Mouse (Mus musculus) midbrain, postnatal 0 days (tissue): ENCODE results near the gene Tnpo3. TPM values are rescaled to one million over a fixed set of nuclear protein-coding genes. Genes with fewer than 3 reads are reported as not detected.
"Not testable (repeated sequence)": the region's sequence is repeated elsewhere in the genome, so short reads cannot be mapped to it uniquely, and the experiment has no call there.

Experiments used
- ATAC-seq: fragments of 200-750 bp; cut with Nextera tagmentation; 2 replicates; pipeline ENCODE4 v1.8.0; 2017; ENCODE audit warnings: moderate number of reproducible peaks, mild to moderate bottlenecking, moderate TSS enrichment, moderate library complexity; ENCODE audit not compliant: low FRiP score
- DNase-seq: peaks from one replicate; pipeline ENCODE4 v3.0.0-alpha.2; 2015; ENCODE audit warnings: low spot score
- H3K27ac ChIP-seq: fragments of 300-500 bp; sonication (generic); 2 replicates; pipeline ENCODE4 v1.5.1; 2014; ENCODE audit warnings: low read depth, mild to moderate bottlenecking, low read length, mixed read lengths
- H3K27me3 ChIP-seq: fragments of 300-500 bp; sonication (generic); 2 replicates; pipeline ENCODE4 v1.6.1; 2014; ENCODE audit warnings: low read length, control low read depth, mixed read lengths; ENCODE audit not compliant: insufficient read depth
- H3K36me3 ChIP-seq: fragments of 300-500 bp; sonication (generic); 2 replicates; pipeline ENCODE4 v1.6.1; 2014; ENCODE audit warnings: low read length, control low read depth, mixed read lengths; ENCODE audit not compliant: insufficient read depth
- H3K4me1 ChIP-seq: fragments of 300-500 bp; sonication (generic); 2 replicates; pipeline ENCODE4 v1.6.1; 2014; ENCODE audit warnings: mild to moderate bottlenecking, control low read depth, antibody characterized with exemption, low read length, mixed read lengths; ENCODE audit not compliant: insufficient read depth
- H3K4me2 ChIP-seq: fragments of 300-500 bp; sonication (generic); 2 replicates; pipeline ENCODE4 v1.6.1; 2014; ENCODE audit warnings: low read depth, mild to moderate bottlenecking, low read length, mixed read lengths; ENCODE audit not compliant: poor library complexity, severe bottlenecking
- H3K4me3 ChIP-seq: fragments of 300-500 bp; sonication (generic); 2 replicates; pipeline ENCODE4 v1.5.1; 2014; ENCODE audit warnings: low read depth, mild to moderate bottlenecking, low read length, moderate library complexity
- H3K9ac ChIP-seq: fragments of 300-500 bp; sonication (generic); replicated peaks from 2 replicates; pipeline ENCODE4 v1.6.1; 2014; ENCODE audit warnings: mild to moderate bottlenecking, low read length, moderate library complexity, mixed read lengths; ENCODE audit not compliant: poor library complexity, severe bottlenecking
- H3K9me3 ChIP-seq: fragments of 300-500 bp; sonication (generic); 2 replicates; pipeline ENCODE4 v1.6.1; 2016; ENCODE audit warnings: low read length, control low read depth
- CTCF ChIP-seq: IDR thresholded peaks from 2 replicates; pipeline ENCODE4 v1.5.1; 2016; ENCODE audit warnings: antibody characterized with exemption, mild to moderate bottlenecking
- WGBS: fragments of 180-500 bp; shearing (Covaris S2); extraction: QIAGEN DNeasy Blood & Tissue Kit; methylation state at CpG from one replicate; pipeline ENCODE4 v1.1.7; 2014; 5-methylcytosine and 5-hydroxymethylcytosine counted together
- polyA plus RNA-seq: library from polyadenylated mRNA; unstranded; fragments of >200 nt; fragmentation: Nextera tagmentation; extraction: Ambion mirVana; gene quantifications from 2 replicates; pipeline ENCODE4 v1.2.1, GENCODE M21; 2015
- total RNA-seq: library from RNA; depleted of rRNA; stranded (reverse); fragments of >200 nt; gene quantifications from 2 replicates; pipeline ENCODE4 v1.2.3, GENCODE M21; 2014

Gene Tnpo3
- total and polyA plus RNA-seq, 2 experiments from 2014 or later: 57.9 to 72.6 TPM

GRCm38 (mm10) chr6:29581202-29581601 lies 28.5 kb downstream of the Tnpo3 start:
- Histone ChIP-seq H3K4me2 (no peak overlapping the region), H3K4me1 (no peaks in the 10 kb centered on the region), H3K9ac (no peak overlapping the region), H3K27ac (no peak overlapping the region), H3K27me3 (no peaks in the 10 kb centered on the region), H3K9me3 (no peaks in the 10 kb centered on the region), H3K4me3 (no peak overlapping the region), H3K36me3 (peaks cover 40% of the 10 kb centered on the region)
- ATAC-seq (no peak), DNase-seq (no peak)
- WGBS: 96% methylated on average over 3 of the region's 3 CpGs
- no peak for TF ChIP-seq CTCF

- Histone ChIP-seq H3K4me2 (no peak overlapping the region), H3K4me1 (no peaks in the 10 kb centered on the region), H3K27me3 (no peaks in the 10 kb centered on the region), H3K9ac (no peak overlapping the region), H3K36me3 (peaks cover 42% of the 10 kb centered on the region), H3K9me3 (no peaks in the 10 kb centered on the region), H3K4me3 (no peak overlapping the region), H3K27ac (no peak overlapping the region)
- WGBS: 100% methylated on average over 1 of the region's 1 CpGs
- no peak for TF ChIP-seq CTCF
- DNase-seq (no peak), ATAC-seq (no peak)
Observed at GRCm38 (mm10) chr6:29580770-29581169, 28.9 kb downstream of the Tnpo3 start.

- ATAC-seq, H3K27ac ChIP-seq, H3K9me3 ChIP-seq, H3K9ac ChIP-seq, H3K4me1 ChIP-seq, H3K4me2 ChIP-seq, DNase-seq, H3K27me3 ChIP-seq, H3K4me3 ChIP-seq: not testable (repeated sequence)
- peaks cover 44% of the 10 kb centered on the region; the same call in 1 of the 2 replicates for H3K36me3 ChIP-seq
- TF ChIP-seq CTCF: peak; percentile 20; the same call in 1 of the 2 replicates
- WGBS: 96% methylated on average over 3 of the region's 3 CpGs
Observed at GRCm38 (mm10) chr6:29576388-29576787, 33.3 kb downstream of the Tnpo3 start.

- no peak overlapping the region for H3K27ac ChIP-seq
- DNase-seq (no peak), ATAC-seq (no peak)
- H3K9me3 ChIP-seq: no peaks in the 10 kb centered on the region
- 94% methylated on average over 2 of the region's 2 CpGs for whole genome bisulfite sequencing
- H3K27me3 ChIP-seq: no peaks in the 10 kb centered on the region
- no peak overlapping the region for H3K4me3 ChIP-seq
- H3K4me1 ChIP-seq: no peaks in the 10 kb centered on the region
- no peak for TF ChIP-seq CTCF
- H3K36me3 ChIP-seq: peaks cover 56% of the 10 kb centered on the region
- no peak overlapping the region for H3K4me2 ChIP-seq
- no peak overlapping the region for H3K9ac ChIP-seq
Observed at GRCm38 (mm10) chr6:29557112-29557511, 52.6 kb downstream of the Tnpo3 start.

- peaks cover 53% of the 10 kb centered on the region for H3K36me3 ChIP-seq
- H3K4me1 ChIP-seq: no peaks in the 10 kb centered on the region
Observed at GRCm38 (mm10) chr6:29552526-29552925, 57.2 kb downstream of the Tnpo3 start.

GRCm38 (mm10) chr6:29548086-29548485 lies 61.6 kb downstream of the Tnpo3 start:
- H3K27ac ChIP-seq: no peak overlapping the region
- no peak overlapping the region for H3K4me3 ChIP-seq
- H3K4me1 ChIP-seq: no peaks in the 10 kb centered on the region
- no peak overlapping the region for H3K9ac ChIP-seq
- ATAC-seq (no peak), DNase-seq (no peak)
- H3K9me3 ChIP-seq: no peaks in the 10 kb centered on the region
- H3K4me2 ChIP-seq: no peak overlapping the region
- 100% methylated on average over 1 of the region's 1 CpGs for WGBS
- no peak for TF ChIP-seq CTCF
- H3K36me3 ChIP-seq: peaks cover 57% of the 10 kb centered on the region
- H3K27me3 ChIP-seq: no peaks in the 10 kb centered on the region

More at GRCm38 (mm10) chr6:29552526-29552925, 57.2 kb downstream of the Tnpo3 start:
- Histone ChIP-seq H3K4me3 (no peak overlapping the region), H3K4me2 (no peak overlapping the region), H3K9me3 (no peaks in the 10 kb centered on the region), H3K27me3 (no peaks in the 10 kb centered on the region), H3K27ac (no peak overlapping the region), H3K9ac (no peak overlapping the region)
- ATAC-seq (no peak), DNase-seq (no peak)
- no peak for TF ChIP-seq CTCF
- 90% methylated on average over 2 of the region's 2 CpGs for WGBS
